Comparison of ENCODE assay signal across 22 mouse cellular contexts in the genomic region with DNA sequence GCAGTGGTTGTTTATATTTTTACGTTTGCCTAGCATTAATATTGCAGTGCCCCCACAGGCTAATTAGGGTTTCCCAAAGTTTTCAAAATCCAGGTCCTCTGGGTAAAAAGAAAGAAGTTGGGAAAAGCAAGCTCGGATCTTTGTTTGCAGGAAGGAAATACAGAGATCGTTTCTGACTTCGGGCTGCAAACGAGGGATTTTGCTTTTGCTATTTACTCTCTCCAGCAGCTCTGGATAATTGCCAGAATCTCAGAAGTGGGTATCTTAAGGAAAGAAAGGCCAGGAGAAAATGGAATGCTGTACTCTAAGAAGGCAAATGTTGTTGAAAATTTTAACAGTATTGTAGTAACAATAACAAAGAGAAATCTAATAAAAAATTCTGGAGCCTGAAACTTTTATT. TPM values are rescaled to one million over a fixed set of nuclear protein-coding genes. Genes with fewer than 3 reads are reported as not detected.
DNase-seq lines count a peak whose midpoint lies in the region; ATAC-seq and TF ChIP-seq lines count a peak whose summit lies in the region.
"Had no signal": no experiment of that assay in that cellular context is flagged by ENCODE, and none has a peak within 500 bp of the region (broad histone marks: within the 10 kb centered on the region; RNA-seq: fewer than 3 reads in every experiment).

No protein-coding gene starts in this region.

- peak; percentile 9; the same call in 1 of the 2 replicates for ATAC-seq in forebrain, embryonic 11.5 days (replicated peaks; ENCODE audit: low FRiP score)
- ATAC-seq in hindbrain, embryonic 13.5 days (ENCODE audit: low FRiP score) = no peak
- ATAC-seq in midbrain, embryonic 15.5 days (replicated peaks) = no peak
- no peak for ATAC-seq in monocyte, adult 5-6 weeks (replicated peaks; ENCODE audit: insufficient number of reproducible peaks, low FRiP score, low TSS enrichment, poor library complexity, severe bottlenecking)
- ATAC-seq: liver, embryonic 12.5 days had no signal

- peak overlapping the region; percentile 50; the same call in 1 of the 2 replicates for H3K27ac ChIP-seq in forebrain, embryonic 11.5 days (ENCODE audit: low read depth, low read length)
- H3K27ac ChIP-seq in hindbrain, embryonic 13.5 days = 0 out of 2 replicates have a peak overlapping the region, but pooled peaks have one; percentile 30
- peak overlapping the region; percentile 10; the same call in 1 of the 2 replicates for H3K27ac ChIP-seq in midbrain, embryonic 15.5 days
- H3K27ac ChIP-seq: limb, embryonic 10.5 days; liver, embryonic 12.5 days; stomach, embryonic 15.5 days had no signal

- TF ChIP-seq POLR2A in brain, embryonic 14.5 days (IDR thresholded peaks at IDR 0.05; ENCODE audit: borderline replicate concordance, extremely low read depth, insufficient read depth, insufficient read length, poor library complexity, severe bottlenecking) = no peak

- H3K9ac ChIP-seq in forebrain, embryonic 11.5 days (ENCODE audit: low read length) = no peak overlapping the region
- H3K9ac ChIP-seq in hindbrain, embryonic 13.5 days = no peak overlapping the region
- H3K9ac ChIP-seq in midbrain, embryonic 15.5 days = no peak overlapping the region
- H3K9ac ChIP-seq: liver, embryonic 12.5 days; stomach, embryonic 15.5 days had no signal

- H3K4me1 ChIP-seq in forebrain, embryonic 11.5 days (replicated peaks; ENCODE audit: control insufficient read depth, insufficient read depth, low read length) = peaks cover 4% of the 10 kb centered on the region
- H3K4me1 ChIP-seq in hindbrain, embryonic 13.5 days (replicated peaks) = peaks cover 14% of the 10 kb centered on the region
- H3K4me1 ChIP-seq in midbrain, embryonic 15.5 days = peaks cover 11% of the 10 kb centered on the region
- H3K4me1 ChIP-seq: liver, embryonic 12.5 days; stomach, embryonic 15.5 days had no signal

- DNase-seq in brain, embryonic 14.5 days (ENCODE audit: low read depth) = peak; percentile 84
- DNase-seq in forebrain, embryonic 11.5 days (ENCODE audit: low spot score) = no peak
- DNase-seq in layer of hippocampus, postnatal 25 days (ENCODE audit: extremely low spot score in 1 of 2, low spot score in 1 of 2) = no peak
- no peak for DNase-seq in frontal cortex, postnatal 10 days (ENCODE audit: low spot score in 2 of 2)
- DNase-seq: cerebellum, adult 9-11 months; gastrocnemius, postnatal 36 days; right cerebral cortex, adult 18-20 months; thymus, adult 2 months had no signal

- H3K9me3 ChIP-seq in forebrain, embryonic 11.5 days (ENCODE audit: control insufficient read depth, low read length) = no peaks in the 10 kb centered on the region
- H3K9me3 ChIP-seq in hindbrain, embryonic 13.5 days = no peaks in the 10 kb centered on the region
- H3K9me3 ChIP-seq in midbrain, embryonic 15.5 days = no peaks in the 10 kb centered on the region
- H3K9me3 ChIP-seq: limb, embryonic 10.5 days; liver, embryonic 12.5 days; stomach, embryonic 15.5 days had no signal

- peak overlapping the region; percentile 31; the same call in 1 of the 2 replicates for H3K4me2 ChIP-seq in forebrain, embryonic 11.5 days (ENCODE audit: low read depth, low read length, severe bottlenecking)
- H3K4me2 ChIP-seq in hindbrain, embryonic 13.5 days = peak overlapping the region; percentile 27; the same call in 1 of the 2 replicates
- peak overlapping the region; percentile 11; the same call in 1 of the 2 replicates for H3K4me2 ChIP-seq in midbrain, embryonic 15.5 days
- H3K4me2 ChIP-seq: liver, embryonic 12.5 days; stomach, embryonic 15.5 days had no signal

- 18% methylated on average over 5 of the region's 5 CpGs for WGBS in forebrain, embryonic 11.5 days
- WGBS in hindbrain, embryonic 13.5 days = 21% methylated on average over 5 of the region's 5 CpGs
- WGBS in midbrain, embryonic 15.5 days = 7% methylated on average over 5 of the region's 5 CpGs

- TF ChIP-seq CTCF in brain, embryonic 14.5 days (IDR thresholded peaks at IDR 0.05; ENCODE audit: borderline replicate concordance, extremely low read depth, insufficient read depth, insufficient read length) = no peak

- no peaks in the 10 kb centered on the region for H3K27me3 ChIP-seq in forebrain, embryonic 11.5 days (ENCODE audit: control insufficient read depth, insufficient read depth, low read length)
- peaks cover 72% of the 10 kb centered on the region for H3K27me3 ChIP-seq in hindbrain, embryonic 13.5 days
- H3K27me3 ChIP-seq in midbrain, embryonic 15.5 days (replicated peaks) = no peaks in the 10 kb centered on the region
- H3K27me3 ChIP-seq: liver, embryonic 12.5 days; stomach, embryonic 15.5 days had no signal

- no peaks in the 10 kb centered on the region for H3K36me3 ChIP-seq in forebrain, embryonic 11.5 days (ENCODE audit: control insufficient read depth, insufficient read depth, low read length)
- H3K36me3 ChIP-seq in hindbrain, embryonic 13.5 days = no peaks in the 10 kb centered on the region
- H3K36me3 ChIP-seq in midbrain, embryonic 15.5 days (replicated peaks) = no peaks in the 10 kb centered on the region
- H3K36me3 ChIP-seq: limb, embryonic 10.5 days; liver, embryonic 12.5 days; stomach, embryonic 15.5 days had no signal

- no peak overlapping the region for H3K4me3 ChIP-seq in forebrain, embryonic 11.5 days (ENCODE audit: low read depth, low read length)
- no peak overlapping the region for H3K4me3 ChIP-seq in hindbrain, embryonic 13.5 days
- no peak overlapping the region for H3K4me3 ChIP-seq in midbrain, embryonic 15.5 days
- H3K4me3 ChIP-seq: limb, embryonic 10.5 days; liver, embryonic 12.5 days; myocyte; stomach, embryonic 15.5 days had no signal

RNA-seq across cellular contexts. Expression of a gene that starts 45.9 kb away (rescaled TPM):
- polyA plus RNA-seq in brain, embryonic 14.5 days (2012; rRNA removed) = 3.3 and 5.7 TPM in 2 replicates
- polyA plus RNA-seq in forebrain, embryonic 11.5 days (2014; fragmentation: Nextera tagmentation; extraction: Ambion mirVana) = 23.8 and 26.8 TPM in 2 replicates
- polyA plus RNA-seq in hindbrain, embryonic 13.5 days (2015; fragmentation: Nextera tagmentation; extraction: Ambion mirVana) = 14.5 and 29.9 TPM in 2 replicates
- polyA plus RNA-seq in midbrain, embryonic 15.5 days (2015; fragmentation: Nextera tagmentation; extraction: Ambion mirVana) = 1.6 and 2.7 TPM in 2 replicates
- not detected for total RNA-seq in layer of hippocampus, postnatal 25 days (2021)
- not detected in 3 replicates for total RNA-seq in monocyte, adult 5-6 weeks (2017)
- total RNA-seq: adrenal gland, postnatal 4 days; gastrocnemius, postnatal 36 days; megakaryocyte progenitor cell, adult 5-6 weeks had no signal
- polyA plus RNA-seq: frontal cortex, adult 2 months; heart, postnatal 0 days; intestine, embryonic 14.5 days; kidney, embryonic 16.5 days; limb, embryonic 10.5 days; liver, embryonic 12.5 days; lung, embryonic 16.5 days; myocyte had no signal
